Mouse (Mus musculus) retina, embryonic 14.5 days (tissue): ENCODE measurements at regions not wholly inside any gene's neighbourhood (a gene's known extent, or its start where the extent isn't known, plus 50 kb on each side); places are given as distances from the start of the nearest gene placed in this dataset.

Experiments
- DNase-seq: peaks from one replicate; pipeline ENCODE4 v3.0.0-alpha.2; 2015; ENCODE audit warnings: low spot score

DNA sequence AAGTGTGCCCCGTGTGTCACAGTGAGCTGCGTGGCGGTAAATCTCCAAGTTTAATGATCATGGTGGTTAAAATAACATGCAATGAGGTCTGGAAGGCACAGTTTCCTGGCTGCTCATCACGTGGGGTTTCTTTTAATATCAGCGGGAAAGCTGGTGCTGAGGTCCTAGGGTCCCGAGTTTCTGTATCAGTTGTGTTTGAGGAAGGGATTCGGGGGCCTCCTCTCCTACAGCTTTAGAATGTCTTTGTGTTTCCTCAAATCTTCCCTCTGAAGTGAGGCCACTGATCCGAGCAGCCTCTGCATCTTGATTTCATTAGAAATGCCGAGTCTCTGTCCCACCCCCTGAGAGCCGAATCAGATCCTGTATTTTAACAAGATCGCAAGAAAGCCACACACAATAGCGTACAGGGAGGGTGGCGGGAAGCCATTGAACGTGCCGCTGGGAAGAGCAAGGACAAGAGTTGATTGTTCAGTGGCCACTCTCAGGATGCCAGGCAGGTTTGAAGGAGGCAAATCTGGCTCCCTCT is 215.5 kb downstream of the Ppp4r2 start:
- peak; percentile 19 for DNase-seq

DNA sequence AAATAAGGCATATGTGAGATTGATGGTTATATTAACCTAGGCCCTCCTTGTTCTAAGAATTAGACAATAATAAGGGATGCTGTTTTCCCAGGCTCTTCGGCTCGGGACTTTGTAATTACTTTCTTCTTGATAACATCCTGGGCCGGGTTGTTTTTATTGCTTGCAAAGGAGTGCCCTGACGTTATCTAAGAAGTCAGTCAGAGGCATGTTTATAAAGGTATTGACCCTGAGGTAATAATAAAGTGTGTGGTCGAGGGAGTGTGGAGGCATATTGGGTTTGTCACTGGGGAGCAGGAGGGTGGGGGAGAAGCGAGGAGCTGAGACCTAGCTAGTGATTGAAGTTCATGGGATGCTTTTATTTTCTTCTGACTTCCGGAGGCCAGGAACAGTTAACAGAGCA is 221.5 kb downstream of the Ppp4r2 start:
- DNase-seq = no peak

DNA sequence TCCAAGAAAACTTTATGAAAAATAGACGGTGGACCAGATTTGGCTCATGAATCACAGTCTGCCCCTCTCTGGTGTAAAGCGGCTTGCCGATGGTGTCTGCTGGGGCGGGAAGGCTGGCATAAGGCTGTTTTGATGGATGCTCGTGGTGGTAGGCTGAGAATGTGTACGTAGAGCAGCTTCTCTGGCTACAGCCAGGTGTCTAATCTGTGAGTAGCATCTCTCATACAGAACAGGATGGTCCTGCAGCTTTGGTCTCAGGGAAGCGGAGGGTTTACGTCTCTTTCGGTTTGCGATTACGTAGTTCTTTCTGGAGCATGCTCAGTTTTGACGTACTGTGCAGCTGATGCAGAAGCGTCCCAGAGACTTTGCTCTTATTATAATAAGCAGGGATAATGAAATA is 222.9 kb downstream of the Ppp4r2 start:
- DNase-seq = no peak

DNA sequence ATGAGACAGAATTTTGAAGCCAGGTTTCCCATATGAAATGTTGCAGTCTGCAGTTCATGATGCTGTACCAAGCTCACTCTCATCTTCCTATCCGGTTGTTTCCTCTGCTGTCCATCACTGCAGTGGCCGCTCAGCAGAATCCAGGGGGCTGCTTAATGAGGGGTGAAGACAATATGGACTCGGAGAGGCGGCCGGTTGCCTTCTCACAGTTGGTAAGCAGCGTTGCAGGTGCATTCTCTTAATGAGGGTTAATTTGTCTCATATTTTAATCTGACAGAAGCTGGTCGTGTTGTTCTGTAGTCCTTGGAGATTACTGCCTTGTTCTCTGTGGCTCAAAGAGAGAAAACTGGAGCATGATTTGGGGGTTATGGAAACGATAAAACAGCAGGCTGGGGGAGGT is 225.6 kb downstream of the Ppp4r2 start:
- peak; percentile 64 for DNase-seq

DNA sequence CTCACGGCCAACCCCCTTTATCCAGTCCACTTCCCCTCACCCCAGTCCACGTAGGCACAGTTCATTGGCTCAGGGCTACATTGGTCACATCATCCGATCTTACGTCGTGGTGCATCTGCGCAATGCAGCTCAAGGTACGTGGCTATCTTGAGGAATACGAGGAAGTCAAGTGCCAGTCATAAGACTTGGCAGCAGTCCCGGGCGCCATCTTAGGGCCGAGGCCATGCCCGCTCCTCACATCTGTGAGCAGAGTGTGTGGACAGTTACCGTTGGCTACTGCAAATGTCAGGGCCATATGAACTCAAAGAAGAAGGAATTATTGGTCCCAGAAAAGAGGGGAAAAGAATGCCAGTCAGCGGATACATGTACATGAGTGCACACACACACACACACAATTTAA is 228.8 kb downstream of the Ppp4r2 start:
- DNase-seq = no peak

DNA sequence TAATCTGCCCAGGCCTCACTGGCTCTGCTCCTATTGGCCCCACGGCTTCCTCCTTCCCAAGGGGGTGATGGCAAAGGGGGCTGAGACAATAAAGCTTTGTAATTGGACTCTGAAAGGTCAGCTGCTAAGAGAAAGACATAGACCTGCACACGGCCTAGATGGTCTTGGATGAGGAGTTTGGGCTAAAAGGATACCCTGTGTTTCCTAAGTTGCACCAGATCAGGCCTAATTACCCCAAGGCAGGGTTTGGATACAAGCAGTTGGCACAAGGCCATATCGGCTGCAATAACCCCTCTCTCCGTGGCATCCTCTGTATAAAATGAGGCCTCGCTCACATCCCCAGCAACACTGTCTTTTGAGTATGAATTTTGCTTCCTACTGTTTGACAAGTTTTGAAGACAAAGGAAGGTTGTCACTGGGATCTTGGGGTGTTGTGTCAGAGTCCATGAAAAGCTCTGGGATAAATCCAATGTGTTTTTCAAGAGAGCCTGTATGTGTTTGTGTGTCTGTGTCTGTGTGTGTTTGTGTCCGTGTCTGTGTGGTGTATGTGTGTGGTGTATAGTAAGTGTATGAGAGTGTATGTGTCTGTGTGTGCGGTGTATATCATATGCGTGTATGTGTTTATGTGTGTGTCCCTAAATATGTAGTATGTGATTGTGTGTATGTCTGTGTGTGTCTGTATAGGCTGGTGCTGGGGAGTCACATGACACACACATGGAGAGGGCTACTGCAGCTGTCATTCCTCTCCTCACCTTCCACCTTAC is 242.5 kb downstream of the Ppp4r2 start:
- no peak for DNase-seq

DNA sequence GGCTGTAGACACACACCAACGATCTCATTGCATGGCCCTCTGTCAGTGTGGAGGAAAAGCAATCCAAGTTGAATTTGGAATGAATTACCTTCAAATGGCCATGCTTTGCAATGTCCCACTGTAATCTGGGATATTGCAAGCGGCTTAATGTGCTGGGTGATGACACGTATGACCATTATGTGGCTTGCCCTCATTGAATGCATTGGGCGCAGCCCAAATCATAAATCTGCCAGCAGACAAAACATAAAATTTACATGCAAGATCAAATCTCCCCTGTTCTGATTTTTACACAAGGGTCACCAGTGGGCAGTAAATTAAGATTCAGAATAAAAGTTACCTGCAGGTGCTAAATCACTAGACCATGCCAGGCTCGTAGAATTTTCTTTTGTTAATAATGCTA is 244.9 kb downstream of the Ppp4r2 start:
- no peak for DNase-seq

DNA sequence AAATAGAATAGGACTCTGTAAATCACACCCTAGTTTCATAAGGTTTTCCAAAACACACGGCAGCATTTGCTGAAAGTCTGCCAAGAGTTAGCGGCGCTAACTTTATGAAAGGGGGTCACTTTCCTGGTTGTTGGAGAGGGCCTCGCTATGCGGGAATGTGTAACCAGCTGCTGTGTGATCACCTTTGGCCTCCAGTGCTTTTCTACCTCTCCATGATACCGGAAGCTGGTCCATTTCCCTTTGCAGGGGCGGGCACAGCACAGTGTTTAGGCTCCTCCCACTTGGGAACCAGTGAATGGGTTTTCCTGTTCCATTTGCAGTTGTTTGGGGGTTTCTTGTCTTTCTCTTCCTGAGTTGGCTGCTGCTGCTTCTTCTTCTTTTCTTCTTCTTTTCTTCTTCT is 250.3 kb downstream of the Ppp4r2 start:
- no peak for DNase-seq

DNA sequence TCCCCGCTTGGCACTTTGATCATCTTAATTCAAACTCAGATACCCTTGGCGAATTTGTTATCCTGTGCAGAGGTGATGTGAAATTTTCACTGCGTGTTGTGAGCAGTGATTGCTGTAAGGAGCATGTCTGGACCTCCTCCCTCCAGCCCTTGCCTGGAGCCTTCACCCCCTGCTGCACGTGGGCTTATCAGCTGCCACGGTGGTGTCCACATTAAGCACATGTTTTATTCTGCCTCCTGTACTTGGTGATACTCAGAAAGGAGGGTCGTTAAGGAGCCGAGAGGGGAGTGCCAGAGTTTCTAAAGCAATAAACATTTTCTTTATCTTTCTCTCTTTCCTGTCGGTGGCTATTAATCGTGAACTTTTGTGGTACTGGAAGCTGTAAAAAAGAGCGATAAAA is 258.8 kb downstream of the Ppp4r2 start:
- no peak for DNase-seq
